Mouse (Mus musculus) hindbrain, postnatal 0 days (tissue): Measurements from ENCODE around the gene Gmfg. TPM values are rescaled to one million over a fixed set of nuclear protein-coding genes. Genes with fewer than 3 reads are reported as not detected.

Experiments
- ATAC-seq: fragments of 200-750 bp; cut with Nextera tagmentation; 2 replicates; pipeline ENCODE4 v1.8.0; 2017; ENCODE audit warnings: mild to moderate bottlenecking, moderate TSS enrichment, moderate library complexity
- DNase-seq: peaks from one replicate; pipeline ENCODE4 v3.0.0-alpha.2; 2015; ENCODE audit warnings: low spot score
- H3K27ac ChIP-seq: fragments of 300-500 bp; sonication (generic); 2 replicates; pipeline ENCODE4 v1.5.1; 2014; ENCODE audit warnings: mild to moderate bottlenecking
- H3K27me3 ChIP-seq: fragments of 300-500 bp; sonication (generic); 2 replicates; pipeline ENCODE4 v1.6.1; 2014; ENCODE audit warnings: low read length, mixed read lengths; ENCODE audit not compliant: insufficient read depth
- H3K36me3 ChIP-seq: fragments of 300-500 bp; sonication (generic); 2 replicates; pipeline ENCODE4 v1.6.1; 2014; ENCODE audit warnings: low read length, mixed read lengths; ENCODE audit not compliant: insufficient read depth
- H3K4me1 ChIP-seq: fragments of 300-500 bp; sonication (generic); 2 replicates; pipeline ENCODE4 v1.6.1; 2014; ENCODE audit warnings: antibody characterized with exemption, low read length, mixed read lengths; ENCODE audit not compliant: insufficient read depth
- H3K4me2 ChIP-seq: fragments of 300-500 bp; sonication (generic); 2 replicates; pipeline ENCODE4 v1.6.1; 2014; ENCODE audit warnings: low read depth, mild to moderate bottlenecking, low read length, moderate library complexity, mixed read lengths
- H3K4me3 ChIP-seq: fragments of 300-500 bp; sonication (generic); 2 replicates; pipeline ENCODE4 v1.5.1; 2014; ENCODE audit warnings: low read length
- H3K9ac ChIP-seq: fragments of 300-500 bp; sonication (generic); replicated peaks from 2 replicates; pipeline ENCODE4 v1.6.1; 2014; ENCODE audit warnings: mild to moderate bottlenecking, low read length, moderate library complexity, mixed read lengths
- H3K9me3 ChIP-seq: fragments of 300-500 bp; sonication (generic); 2 replicates; pipeline ENCODE4 v1.6.1; 2016; ENCODE audit warnings: low read length, mixed read lengths
- CTCF ChIP-seq: IDR thresholded peaks from 2 replicates; pipeline ENCODE4 v1.5.1; 2016; ENCODE audit warnings: antibody characterized with exemption, control low read depth, low read depth
- WGBS: fragments of 180-500 bp; shearing (Covaris S2); extraction: QIAGEN DNeasy Blood & Tissue Kit; methylation state at CpG from one replicate; pipeline ENCODE4 v1.1.7; 2014; 5-methylcytosine and 5-hydroxymethylcytosine counted together
- polyA plus RNA-seq: library from polyadenylated mRNA; unstranded; fragments of >200 nt; fragmentation: Nextera tagmentation; extraction: Ambion mirVana; gene quantifications from 2 replicates; pipeline ENCODE4 v1.2.1, GENCODE M21; 2015
- total RNA-seq: library from RNA; depleted of rRNA; stranded (reverse); fragments of >200 nt; gene quantifications from 2 replicates; pipeline ENCODE4 v1.2.3, GENCODE M21; 2014

The Gmfg gene
- total and polyA plus RNA-seq, 2 experiments from 2014 or later: 0.16 to 6.2 TPM

GRCm38 (mm10) chr7:28447101-28447830 is 10.0 kb downstream of the Gmfg start:
- ATAC-seq: no peak
- 19% methylated on average over 12 of the region's 12 CpGs for WGBS

GRCm38 (mm10) chr7:28447865-28448820 is 10.9 kb downstream of the Gmfg start:
- Histone ChIP-seq H3K9ac (no peak overlapping the region), H3K4me2 (no peak overlapping the region), H3K27ac (no peak overlapping the region), H3K4me1 (no peaks in the 10 kb centered on the region), H3K27me3 (0 out of 2 replicates have a peak, but pooled peaks cover 2% of the 10 kb centered on the region), H3K4me3 (no peak overlapping the region), H3K36me3 (no peaks in the 10 kb centered on the region), H3K9me3 (no peaks in the 10 kb centered on the region)
- DNase-seq (no peak), ATAC-seq (no peak)
- no peak for TF ChIP-seq CTCF
- WGBS: 73% methylated on average over 13 of the region's 13 CpGs

More at GRCm38 (mm10) chr7:28447101-28447830, 10.0 kb downstream of the Gmfg start:
- Histone ChIP-seq H3K9me3 (no peaks in the 10 kb centered on the region), H3K27ac (no peak overlapping the region), H3K4me1 (no peaks in the 10 kb centered on the region), H3K4me3 (no peak overlapping the region), H3K9ac (peak overlapping the region; percentile 24; the same call in 1 of the 2 replicates), H3K36me3 (no peaks in the 10 kb centered on the region), H3K4me2 (no peak overlapping the region), H3K27me3 (0 out of 2 replicates have a peak, but pooled peaks cover 2% of the 10 kb centered on the region)
- peak; percentile 39 for DNase-seq
- TF ChIP-seq CTCF: no peak

DNA sequence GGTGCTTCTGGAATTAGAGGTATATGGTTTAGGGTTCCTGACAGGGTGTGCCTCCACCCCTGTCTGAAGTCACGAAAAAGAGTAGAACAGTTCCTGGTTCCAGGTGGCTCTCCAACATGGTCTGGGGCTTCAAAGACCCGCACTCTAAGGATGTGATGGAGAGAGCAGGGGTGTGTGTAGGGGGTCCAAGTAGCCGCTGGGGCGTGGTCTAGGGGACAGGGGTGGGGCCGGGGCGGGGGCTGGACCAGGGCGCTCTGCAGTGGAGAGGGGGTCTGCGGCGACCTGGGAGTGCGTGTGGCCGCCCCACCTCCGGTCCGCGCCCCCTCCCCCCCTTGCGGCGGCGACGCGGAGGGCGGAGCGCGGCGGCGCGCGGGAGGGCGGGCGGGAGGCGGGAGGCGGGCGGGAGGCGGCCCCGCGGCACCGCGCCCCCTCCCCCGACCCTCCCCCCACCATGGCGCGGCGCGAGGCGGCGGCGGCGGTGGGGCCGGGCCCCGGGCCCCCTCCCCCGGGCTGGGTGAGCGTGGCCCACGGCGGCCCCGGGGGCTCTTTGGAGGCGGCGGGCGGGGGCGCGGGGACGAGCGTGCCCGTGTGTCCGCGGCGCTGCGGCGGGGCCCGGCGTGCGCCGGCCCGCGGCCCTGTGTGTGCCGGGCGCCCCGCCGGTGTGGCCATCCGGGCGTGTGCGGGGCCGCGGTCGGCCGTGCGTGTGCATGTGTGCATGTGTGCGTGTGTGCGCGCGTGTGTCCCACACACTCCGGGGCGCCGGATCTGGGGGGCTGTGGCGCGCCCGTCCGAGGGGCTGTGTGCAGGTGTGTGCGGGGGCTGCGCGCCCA is 14.5 kb downstream of the Gmfg start, which contains the start of gene Lrfn1:
Lrfn1 (plus strand) TSS at position 450 of the 830 bp plus-strand sequence.
- Histone ChIP-seq H3K4me2 (peak within 1 kb of the TSS; percentile 79), H3K36me3 (no peaks in the 10 kb centered on the region), H3K9me3 (no peaks in the 10 kb centered on the region), H3K27ac (peak within 1 kb of the TSS; percentile 77), H3K4me3 (peak within 1 kb of the TSS; percentile 83), H3K9ac (peak within 1 kb of the TSS; percentile 90), H3K4me1 (no peaks in the 10 kb centered on the region; the same call in 1 of the 2 replicates), H3K27me3 (no peaks in the 10 kb centered on the region)
- ATAC-seq: peak; percentile 78
- peak; percentile 70 for DNase-seq
- under 1% methylated on average over 30 of the region's 97 CpGs for WGBS
- no peak for TF ChIP-seq CTCF

DNA sequence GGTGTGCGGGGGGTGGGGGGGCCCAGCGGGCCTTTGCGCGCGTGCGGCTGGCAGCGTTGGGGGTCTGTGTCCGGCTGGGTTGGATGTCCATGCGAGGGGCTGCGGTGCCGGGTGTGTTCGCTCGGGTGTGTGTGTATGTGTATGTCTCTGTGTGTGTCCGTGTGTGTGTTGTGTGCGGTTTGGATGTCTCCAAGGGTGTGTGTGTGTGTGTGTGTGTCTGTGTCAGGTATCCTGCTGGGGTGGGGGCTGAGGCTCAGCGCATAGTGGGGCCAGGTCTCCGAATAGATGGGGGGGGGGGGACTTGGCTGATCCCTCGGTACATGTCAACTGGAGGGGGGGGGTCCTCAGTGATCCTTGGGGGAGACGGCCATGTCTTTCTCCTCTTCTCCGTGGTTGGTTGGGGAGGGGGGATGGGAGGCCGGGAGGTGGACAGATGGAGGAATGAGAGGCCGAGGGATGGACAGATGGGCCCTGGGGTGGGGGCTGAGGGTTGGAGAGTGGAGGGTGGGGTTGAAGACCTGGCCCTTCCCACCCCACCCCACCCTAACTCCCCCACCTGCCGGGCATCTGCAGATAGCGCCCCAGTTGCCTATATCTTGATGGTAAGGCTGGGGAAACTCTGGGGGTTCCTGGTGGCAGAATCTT is 15.2 kb downstream of the Gmfg start:
- WGBS: 0% methylated on average over 21 of the region's 24 CpGs
- ATAC-seq (peak; percentile 65), DNase-seq (peak; percentile 36)
- H3K27me3 ChIP-seq: no peaks in the 10 kb centered on the region
- peak overlapping the region; percentile 77 for H3K27ac ChIP-seq
- TF ChIP-seq CTCF: no peak
- H3K4me2 ChIP-seq: peak overlapping the region; percentile 79
- H3K9ac ChIP-seq: peak overlapping the region; percentile 90
- H3K36me3 ChIP-seq: no peaks in the 10 kb centered on the region
- H3K4me1 ChIP-seq: no peaks in the 10 kb centered on the region; the same call in 1 of the 2 replicates
- H3K9me3 ChIP-seq: no peaks in the 10 kb centered on the region
- H3K4me3 ChIP-seq: peak overlapping the region; percentile 83

DNA sequence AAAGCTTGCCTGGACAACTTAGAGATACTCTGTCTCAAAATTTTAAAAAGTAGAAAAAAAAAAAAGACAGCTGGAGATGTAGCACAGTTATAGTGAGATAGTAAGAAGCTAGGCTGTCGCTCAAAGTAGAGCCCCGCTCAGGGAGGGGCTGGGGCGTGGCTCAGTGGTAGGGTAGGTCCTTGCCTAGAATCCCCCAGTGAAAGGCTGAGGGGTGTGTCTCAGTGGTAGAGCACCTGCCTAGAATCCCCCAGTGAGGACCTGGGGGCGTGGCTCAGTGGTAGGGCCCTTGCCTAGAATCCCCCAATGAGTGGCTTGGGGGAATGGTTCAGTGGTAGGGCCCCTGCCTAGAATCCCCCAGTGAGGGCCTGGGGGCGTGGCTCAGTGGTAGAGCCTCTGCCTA is 23.1 kb downstream of the Gmfg start:
- Histone ChIP-seq H3K4me1 (0 out of 2 replicates have a peak, but pooled peaks cover 8% of the 10 kb centered on the region), H3K9me3 (no peaks in the 10 kb centered on the region), H3K4me3 (no peak overlapping the region), H3K9ac (no peak overlapping the region), H3K27me3 (no peaks in the 10 kb centered on the region), H3K36me3 (peaks cover 47% of the 10 kb centered on the region), H3K27ac (no peak overlapping the region), H3K4me2 (no peak overlapping the region)
- no peak for DNase-seq
- TF ChIP-seq CTCF: no peak
- no peak for ATAC-seq
- WGBS: 93% methylated on average over 5 of the region's 5 CpGs
